Mouse (Mus musculus) intestine, embryonic 15.5 days (tissue): Measurements from ENCODE around the gene Bach2. TPM values are rescaled to one million over a fixed set of nuclear protein-coding genes. Genes with fewer than 3 reads are reported as not detected.
A peak's percentile ranks its signal among the peaks of the same experiment; 100 is the strongest.

Experiments used
- ATAC-seq: fragments of 200-750 bp; cut with Nextera tagmentation; 2 replicates; pipeline ENCODE4 v1.8.0; 2017; ENCODE audit warnings: moderate TSS enrichment, moderate library complexity
- H3K27ac ChIP-seq: fragments of 300-500 bp; sonication (generic); 2 replicates; pipeline ENCODE4 v1.5.1; 2015; ENCODE audit warnings: mild to moderate bottlenecking, inconsistent platforms
- H3K27me3 ChIP-seq: fragments of 300-500 bp; sonication (generic); replicated peaks from 2 replicates; pipeline ENCODE4 v1.6.1; 2015; ENCODE audit warnings: inconsistent platforms
- H3K36me3 ChIP-seq: fragments of 300-500 bp; sonication (generic); 2 replicates; pipeline ENCODE4 v1.6.1; 2015; ENCODE audit warnings: inconsistent platforms
- H3K4me1 ChIP-seq: fragments of 300-500 bp; sonication (generic); replicated peaks from 2 replicates; pipeline ENCODE4 v1.6.1; 2015; ENCODE audit warnings: inconsistent platforms
- H3K4me2 ChIP-seq: fragments of 300-500 bp; sonication (generic); replicated peaks from 2 replicates; pipeline ENCODE4 v1.6.1; 2015; ENCODE audit warnings: mild to moderate bottlenecking, inconsistent platforms
- H3K4me3 ChIP-seq: fragments of 300-500 bp; sonication (generic); replicated peaks from 2 replicates; pipeline ENCODE4 v1.5.1; 2015; ENCODE audit warnings: inconsistent platforms
- H3K9ac ChIP-seq: fragments of 300-500 bp; sonication (generic); 2 replicates; pipeline ENCODE4 v1.6.1; 2015; ENCODE audit warnings: inconsistent platforms
- H3K9me3 ChIP-seq: fragments of 300-500 bp; sonication (generic); 2 replicates; pipeline ENCODE4 v1.6.1; 2016; ENCODE audit warnings: inconsistent platforms
- WGBS: fragments of 180-500 bp; shearing (Covaris S2); methylation state at CpG from one replicate; pipeline ENCODE4 v1.1.7; 2015; 5-methylcytosine and 5-hydroxymethylcytosine counted together
- polyA plus RNA-seq: library from polyadenylated mRNA; unstranded; fragments of >200 nt; fragmentation: Nextera tagmentation; extraction: Ambion mirVana; gene quantifications from 2 replicates; pipeline ENCODE4 v1.2.1, GENCODE M21; 2015

The Bach2 gene
- polyA plus RNA-seq, 1 experiment from 2014 or later = 4.7 TPM

GRCm38 (mm10) chr4:32229266-32229665 lies 9.3 kb upstream of the Bach2 start:
- H3K9ac ChIP-seq = no peak overlapping the region
- no peak overlapping the region for H3K4me2 ChIP-seq
- H3K9me3 ChIP-seq = no peaks in the 10 kb centered on the region
- ATAC-seq = no peak
- H3K36me3 ChIP-seq = no peaks in the 10 kb centered on the region
- no peak overlapping the region for H3K4me3 ChIP-seq
- H3K27me3 ChIP-seq = no peaks in the 10 kb centered on the region
- no peak overlapping the region for H3K27ac ChIP-seq
- 84% methylated on average over 10 of the region's 10 CpGs for WGBS
- no peaks in the 10 kb centered on the region for H3K4me1 ChIP-seq

DNA sequence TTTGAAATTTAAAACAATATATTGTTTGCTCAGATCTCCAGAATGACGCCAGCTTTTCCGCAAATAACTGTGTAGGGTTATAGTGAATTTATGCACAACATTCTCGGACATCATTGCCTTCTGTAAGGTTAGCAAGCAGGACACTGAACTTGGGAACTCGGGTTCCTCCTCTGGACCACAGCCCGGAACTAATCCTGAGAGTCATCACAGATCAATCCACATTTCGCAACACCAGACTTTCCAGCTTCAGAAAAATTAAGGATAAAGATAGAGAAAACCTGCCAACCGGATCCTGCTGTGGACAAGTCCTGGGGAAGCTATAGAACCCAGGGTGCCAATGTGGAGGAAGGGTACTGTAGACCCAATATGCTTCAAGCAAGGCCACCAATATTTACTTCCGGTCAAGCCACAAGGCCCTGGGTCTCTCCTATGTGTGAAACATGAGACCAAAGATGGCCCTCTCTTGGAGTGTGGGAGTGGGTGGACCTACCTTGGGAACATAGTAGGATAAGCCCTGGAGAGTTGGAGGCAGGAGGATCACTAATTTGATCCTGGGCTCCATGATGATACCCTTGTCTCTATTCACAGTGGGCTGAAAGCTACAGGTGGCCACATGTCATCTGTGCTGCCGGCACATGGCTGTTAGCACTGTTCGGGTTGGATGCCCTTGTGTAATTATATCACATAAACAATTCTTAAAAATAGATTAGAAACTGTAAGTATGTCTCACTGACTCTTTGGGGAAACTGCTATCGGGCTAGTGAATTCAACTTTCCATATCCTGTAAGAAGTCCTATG lies 7.1 kb upstream of the Bach2 start:
- no peaks in the 10 kb centered on the region for H3K9me3 ChIP-seq
- H3K27me3 ChIP-seq = no peaks in the 10 kb centered on the region
- H3K27ac ChIP-seq = no peak overlapping the region
- no peaks in the 10 kb centered on the region for H3K36me3 ChIP-seq
- H3K4me1 ChIP-seq = no peaks in the 10 kb centered on the region
- ATAC-seq = no peak
- H3K4me2 ChIP-seq = no peak overlapping the region
- 80% methylated on average over 11 of the region's 11 CpGs for WGBS
- H3K9ac ChIP-seq = no peak overlapping the region
- H3K4me3 ChIP-seq = no peak overlapping the region

- Histone ChIP-seq H3K4me1 (peaks cover 12% of the 10 kb centered on the region; the same call in 1 of the 2 replicates), H3K9me3 (no peaks in the 10 kb centered on the region), H3K27ac (no peak overlapping the region), H3K27me3 (no peaks in the 10 kb centered on the region), H3K4me3 (no peak overlapping the region), H3K9ac (no peak overlapping the region), H3K4me2 (no peak overlapping the region), H3K36me3 (no peaks in the 10 kb centered on the region)
- ATAC-seq = no peak
- 78% methylated on average over 16 of the region's 16 CpGs for WGBS
Observed at GRCm38 (mm10) chr4:32235920-32236705, 2.5 kb upstream of the Bach2 start.

GRCm38 (mm10) chr4:32238921-32239748 lies 531 bp downstream of the Bach2 start:
- H3K36me3 ChIP-seq = no peaks in the 10 kb centered on the region
- peak overlapping the region; percentile 93 for H3K27ac ChIP-seq
- under 1% methylated on average over 81 of the region's 100 CpGs for whole genome bisulfite sequencing
- no peaks in the 10 kb centered on the region for H3K27me3 ChIP-seq
- H3K9me3 ChIP-seq = no peaks in the 10 kb centered on the region
- ATAC-seq = peak; percentile 73
- H3K4me1 ChIP-seq = peaks cover 15% of the 10 kb centered on the region
- H3K9ac ChIP-seq = peak overlapping the region; percentile 70
- H3K4me2 ChIP-seq = peak overlapping the region; percentile 95
- peak overlapping the region; percentile 79 for H3K4me3 ChIP-seq

- peak overlapping the region; percentile 93 for H3K27ac ChIP-seq
- WGBS = under 1% methylated on average over 26 of the region's 26 CpGs
- H3K9me3 ChIP-seq = no peaks in the 10 kb centered on the region
- peak overlapping the region; percentile 70 for H3K9ac ChIP-seq
- no peaks in the 10 kb centered on the region for H3K36me3 ChIP-seq
- H3K27me3 ChIP-seq = no peaks in the 10 kb centered on the region
- H3K4me2 ChIP-seq = peak overlapping the region; percentile 95
- peaks cover 15% of the 10 kb centered on the region for H3K4me1 ChIP-seq
- ATAC-seq = peak; percentile 62
- peak overlapping the region; percentile 79 for H3K4me3 ChIP-seq
Observed at GRCm38 (mm10) chr4:32239749-32240131, 1.1 kb downstream of the Bach2 start.

DNA sequence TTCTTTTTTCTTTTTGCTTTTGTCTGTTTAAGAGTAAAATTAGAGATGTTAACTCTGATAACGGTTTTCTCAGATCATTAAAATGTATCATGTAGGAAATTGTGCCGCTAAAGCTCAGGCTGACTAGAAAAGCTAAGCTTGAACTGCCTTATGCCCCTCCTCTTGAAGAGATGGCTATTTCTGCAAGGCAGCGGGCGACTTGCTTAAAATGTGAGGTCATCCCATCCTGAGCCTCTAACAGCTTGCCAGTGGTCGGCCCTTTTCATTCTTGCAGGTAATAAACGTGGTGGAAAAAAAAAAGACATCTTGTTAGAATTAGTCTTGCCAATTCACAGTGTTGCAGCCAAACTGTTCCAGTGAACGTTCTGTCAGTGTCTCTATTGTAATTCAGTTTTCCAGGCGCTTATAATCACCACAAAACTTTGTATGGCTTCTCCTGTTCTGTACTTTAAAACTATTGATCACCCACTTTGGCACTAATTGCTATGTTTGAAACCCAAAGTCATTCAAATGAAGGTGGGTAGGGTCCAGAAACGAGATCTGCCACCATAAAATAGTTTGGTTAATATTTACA lies 1.9 kb downstream of the Bach2 start:
- 27% methylated on average over 9 of the region's 9 CpGs for WGBS
- no peaks in the 10 kb centered on the region for H3K9me3 ChIP-seq
- H3K9ac ChIP-seq = no peak overlapping the region
- no peak for ATAC-seq
- H3K27me3 ChIP-seq = no peaks in the 10 kb centered on the region
- H3K27ac ChIP-seq = no peak overlapping the region
- H3K36me3 ChIP-seq = no peaks in the 10 kb centered on the region
- peak overlapping the region; percentile 95 for H3K4me2 ChIP-seq
- no peak overlapping the region for H3K4me3 ChIP-seq
- peaks cover 15% of the 10 kb centered on the region for H3K4me1 ChIP-seq

DNA sequence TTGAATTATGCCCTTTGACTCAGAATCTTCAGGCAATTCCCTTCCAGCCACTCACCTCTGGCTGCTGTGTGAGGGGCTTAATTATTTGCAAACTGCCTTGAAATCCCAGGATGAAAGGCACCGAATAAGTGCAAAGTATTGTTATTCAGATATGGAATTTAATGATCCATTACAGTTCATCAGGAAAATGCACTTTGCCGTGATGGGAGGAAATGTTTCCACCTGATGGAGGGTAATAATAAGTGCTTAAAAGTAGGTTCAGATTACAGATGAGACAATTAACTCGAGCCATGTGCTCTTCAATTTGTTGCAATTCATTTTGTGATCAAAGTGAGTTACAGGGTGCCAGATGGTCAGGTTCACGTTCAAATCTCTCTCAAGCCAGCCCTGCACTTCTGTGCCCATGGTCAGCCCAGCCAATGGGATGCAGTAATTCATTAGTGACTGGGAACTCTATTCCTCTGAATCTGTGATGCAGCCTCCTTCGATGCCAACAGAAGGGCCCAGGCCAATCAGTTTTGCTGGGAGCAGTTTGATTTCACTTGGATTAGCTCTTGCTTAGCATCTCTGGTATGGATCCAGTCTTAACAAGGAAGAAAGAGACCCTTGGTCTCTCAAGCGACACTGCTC lies 2.9 kb downstream of the Bach2 start:
- H3K4me3 ChIP-seq = no peak overlapping the region
- H3K9me3 ChIP-seq = no peaks in the 10 kb centered on the region
- no peak overlapping the region for H3K9ac ChIP-seq
- 58% methylated on average over 6 of the region's 6 CpGs for WGBS
- no peaks in the 10 kb centered on the region for H3K27me3 ChIP-seq
- no peak overlapping the region for H3K27ac ChIP-seq
- ATAC-seq = no peak
- no peaks in the 10 kb centered on the region for H3K36me3 ChIP-seq
- H3K4me1 ChIP-seq = peaks cover 15% of the 10 kb centered on the region
- H3K4me2 ChIP-seq = no peak overlapping the region

DNA sequence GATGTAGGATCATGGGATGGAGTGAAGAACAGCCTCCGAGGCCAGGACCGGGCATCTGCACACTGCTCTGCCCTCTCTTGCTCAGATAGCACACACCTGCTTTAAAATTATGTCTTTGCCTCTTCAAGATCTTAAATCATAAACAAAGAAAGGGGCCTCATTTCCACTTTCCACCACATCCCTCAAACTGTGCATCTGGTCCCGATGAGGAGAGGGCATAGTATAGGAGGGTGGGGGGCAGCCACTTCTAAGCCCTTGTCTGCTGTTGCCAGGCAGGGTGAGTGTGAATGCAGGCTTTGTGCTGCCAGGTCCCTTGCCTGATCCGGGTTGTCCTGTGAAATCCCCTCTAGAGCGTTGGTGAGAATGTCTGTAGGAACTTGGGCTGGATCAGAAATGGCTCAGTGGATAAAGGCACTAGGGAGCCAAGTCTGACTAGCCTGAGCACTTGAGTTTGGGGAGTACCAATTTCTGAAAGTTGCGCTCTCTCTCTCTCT lies 3.6 kb downstream of the Bach2 start:
- peaks cover 20% of the 10 kb centered on the region for H3K4me1 ChIP-seq
- H3K36me3 ChIP-seq = no peaks in the 10 kb centered on the region
- ATAC-seq = no peak
- 52% methylated on average over 6 of the region's 6 CpGs for WGBS
- no peak overlapping the region for H3K4me3 ChIP-seq
- H3K9ac ChIP-seq = no peak overlapping the region
- H3K27ac ChIP-seq = no peak overlapping the region
- H3K4me2 ChIP-seq = no peak overlapping the region
- no peaks in the 10 kb centered on the region for H3K27me3 ChIP-seq
- H3K9me3 ChIP-seq = no peaks in the 10 kb centered on the region

DNA sequence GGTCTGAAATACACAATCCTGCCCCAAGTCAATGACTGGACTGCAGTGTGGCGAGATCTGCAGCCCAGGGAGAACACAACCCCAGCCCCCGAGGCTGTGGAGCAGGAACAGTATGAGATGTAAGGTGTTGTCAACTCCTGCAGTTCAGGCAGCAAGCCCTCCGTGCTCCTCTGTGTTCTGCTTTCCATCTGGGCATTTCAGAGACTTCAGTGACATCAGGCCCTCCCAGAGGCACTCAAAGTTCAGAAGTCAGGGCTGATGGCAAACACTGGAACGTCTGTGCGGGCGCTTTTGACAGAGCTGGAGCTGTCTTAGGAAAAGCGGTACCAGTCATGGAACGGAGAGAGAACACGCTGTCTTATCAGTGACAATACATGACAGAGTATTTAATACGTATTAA lies 4.9 kb downstream of the Bach2 start:
- H3K9me3 ChIP-seq = no peaks in the 10 kb centered on the region
- no peak overlapping the region for H3K4me3 ChIP-seq
- H3K9ac ChIP-seq = no peak overlapping the region
- no peak for ATAC-seq
- H3K27ac ChIP-seq = no peak overlapping the region
- no peaks in the 10 kb centered on the region for H3K36me3 ChIP-seq
- 36% methylated on average over 10 of the region's 10 CpGs for WGBS
- no peak overlapping the region for H3K4me2 ChIP-seq
- no peaks in the 10 kb centered on the region for H3K27me3 ChIP-seq
- H3K4me1 ChIP-seq = peaks cover 20% of the 10 kb centered on the region

DNA sequence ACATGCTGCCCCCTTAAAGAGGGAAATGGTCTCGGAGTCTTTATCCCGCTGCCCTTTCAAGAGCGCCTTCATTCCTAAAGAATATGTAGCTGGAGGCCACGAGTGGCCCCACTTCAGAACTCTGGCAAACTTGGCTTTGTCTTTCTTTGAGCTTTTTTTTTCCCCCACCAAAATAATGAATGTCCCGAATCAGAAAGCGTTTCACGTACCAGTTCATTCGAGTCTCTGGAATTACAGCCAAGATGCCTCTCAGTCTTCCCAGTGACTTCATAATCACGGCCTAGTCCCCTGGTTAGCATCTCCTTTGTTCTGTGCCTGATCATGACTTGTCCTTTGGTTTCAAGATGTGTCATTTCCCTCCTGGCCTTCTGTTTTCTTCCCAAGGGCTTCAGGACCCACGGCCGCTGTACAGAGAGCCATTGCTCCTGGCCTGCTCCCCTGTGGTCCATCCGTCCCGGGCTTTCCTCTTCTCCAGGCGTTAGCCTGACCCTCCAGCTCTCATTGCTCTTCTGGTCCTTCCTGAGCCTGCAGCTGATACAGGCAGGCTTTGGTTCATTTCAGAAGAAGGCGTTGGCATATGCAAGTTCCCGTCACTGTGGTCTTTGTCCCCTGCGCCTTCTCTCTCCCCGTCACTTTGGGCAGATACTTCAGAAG lies 5.6 kb downstream of the Bach2 start:
- Histone ChIP-seq H3K4me1 (peaks cover 20% of the 10 kb centered on the region), H3K9me3 (no peaks in the 10 kb centered on the region), H3K27me3 (no peaks in the 10 kb centered on the region), H3K4me3 (no peak overlapping the region), H3K27ac (no peak overlapping the region), H3K4me2 (no peak overlapping the region), H3K36me3 (no peaks in the 10 kb centered on the region), H3K9ac (no peak overlapping the region)
- 57% methylated on average over 18 of the region's 18 CpGs for whole genome bisulfite sequencing
- ATAC-seq = no peak

GRCm38 (mm10) chr4:32245586-32245985 lies 7.0 kb downstream of the Bach2 start:
- 85% methylated on average over 6 of the region's 6 CpGs for WGBS

More at GRCm38 (mm10) chr4:32245586-32245985, 7.0 kb downstream of the Bach2 start:
- Histone ChIP-seq H3K4me2 (no peak overlapping the region), H3K9me3 (no peaks in the 10 kb centered on the region), H3K4me3 (no peak overlapping the region), H3K9ac (no peak overlapping the region), H3K36me3 (no peaks in the 10 kb centered on the region), H3K4me1 (peaks cover 23% of the 10 kb centered on the region), H3K27me3 (no peaks in the 10 kb centered on the region), H3K27ac (no peak overlapping the region)
- ATAC-seq = no peak
